Mouse (Mus musculus) cerebral cortex, adult 2 months (tissue): ENCODE data around the gene Farsa.

Experiments
- WGBS: fragments of 180-500 bp; shearing (Covaris S2); methylation state at CpG from one replicate; pipeline ENCODE4 v1.1.7; 2018; 5-methylcytosine and 5-hydroxymethylcytosine counted together

Gene Farsa

DNA sequence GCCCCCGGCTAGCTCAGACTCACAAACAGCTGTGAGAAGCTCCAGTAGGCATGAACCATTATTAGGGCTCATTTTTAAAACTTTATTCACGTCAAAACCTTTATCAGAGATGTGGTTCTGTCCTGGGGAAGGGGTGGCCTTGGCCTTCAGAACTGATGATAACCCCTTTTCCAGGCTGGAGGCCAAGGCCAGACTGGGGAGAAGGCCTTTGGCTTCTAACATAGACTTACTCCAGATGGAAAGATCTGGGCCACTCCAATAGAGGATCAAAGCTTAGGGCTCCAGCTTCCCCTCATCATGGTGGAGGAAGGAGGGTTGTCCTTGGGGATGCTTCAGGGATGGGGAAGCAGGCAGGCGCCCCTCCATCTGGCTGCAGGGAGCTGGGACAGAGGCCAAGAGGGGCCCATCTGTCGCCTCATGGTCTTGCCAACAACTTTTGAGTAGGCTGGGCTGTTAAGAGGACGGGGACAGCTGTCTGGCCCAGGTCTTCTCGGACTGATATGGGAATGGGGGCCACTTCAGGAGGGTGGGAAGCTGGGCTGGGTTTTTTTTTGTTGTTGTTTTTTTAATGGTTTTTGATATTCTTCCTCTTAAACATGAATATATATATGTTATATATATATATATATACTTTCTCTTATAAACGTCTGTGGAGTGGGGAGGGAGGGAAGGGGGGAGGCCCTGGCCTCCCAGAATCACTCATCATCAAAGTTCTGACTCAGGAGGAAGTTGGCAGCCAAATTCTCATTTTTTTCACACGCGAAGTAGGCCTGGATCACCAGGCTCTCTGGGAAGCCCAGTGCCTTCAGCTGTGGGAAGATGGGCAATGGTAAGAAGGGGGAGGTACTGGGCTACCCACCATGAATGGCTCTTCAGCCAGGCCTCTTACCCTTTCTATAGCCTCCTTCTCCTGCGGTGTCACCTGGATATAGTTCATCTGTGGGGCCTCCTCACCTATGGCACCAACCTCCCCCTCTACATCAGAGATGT is 21.6 kb upstream of the Farsa start:
- 32% methylated on average over 10 of the region's 10 CpGs for WGBS

DNA sequence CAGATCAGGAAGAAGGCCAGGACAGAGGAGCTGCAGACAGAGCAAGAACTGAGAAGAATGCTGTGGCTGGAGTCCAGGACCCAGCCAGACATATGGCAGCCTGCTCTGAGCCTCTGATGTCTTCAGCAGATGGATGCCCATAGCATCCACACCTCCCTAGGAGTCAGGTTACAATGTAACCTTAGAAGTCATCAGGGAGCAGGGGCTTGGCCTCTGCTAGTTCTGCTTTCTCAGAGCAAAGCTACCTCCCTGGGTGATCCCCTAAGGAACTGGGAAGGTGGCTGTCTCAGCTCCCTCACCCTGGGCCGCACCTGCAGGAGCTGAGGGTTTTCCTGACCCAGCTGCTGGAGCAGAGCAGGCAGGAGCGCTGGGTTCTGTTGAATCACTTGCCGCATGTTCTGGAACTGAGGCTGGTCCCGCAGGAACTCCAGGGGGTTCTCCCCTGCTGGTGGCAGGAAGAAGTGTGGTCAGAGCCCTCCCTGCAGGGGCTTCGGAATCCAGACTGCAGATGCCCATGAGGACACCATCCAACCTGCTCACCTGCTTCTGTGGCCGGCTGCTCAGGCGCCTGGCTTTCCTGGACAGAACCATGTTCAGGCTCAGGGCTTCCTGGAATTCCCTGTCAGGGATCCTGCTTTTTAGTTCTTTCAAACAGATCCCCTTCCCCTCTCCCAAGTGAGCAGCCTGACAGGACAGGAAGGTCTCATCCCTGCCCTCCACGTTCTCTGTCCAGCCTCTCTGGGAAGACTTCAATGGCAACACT is 19.5 kb upstream of the Farsa start:
- WGBS = 72% methylated on average over 8 of the region's 8 CpGs

DNA sequence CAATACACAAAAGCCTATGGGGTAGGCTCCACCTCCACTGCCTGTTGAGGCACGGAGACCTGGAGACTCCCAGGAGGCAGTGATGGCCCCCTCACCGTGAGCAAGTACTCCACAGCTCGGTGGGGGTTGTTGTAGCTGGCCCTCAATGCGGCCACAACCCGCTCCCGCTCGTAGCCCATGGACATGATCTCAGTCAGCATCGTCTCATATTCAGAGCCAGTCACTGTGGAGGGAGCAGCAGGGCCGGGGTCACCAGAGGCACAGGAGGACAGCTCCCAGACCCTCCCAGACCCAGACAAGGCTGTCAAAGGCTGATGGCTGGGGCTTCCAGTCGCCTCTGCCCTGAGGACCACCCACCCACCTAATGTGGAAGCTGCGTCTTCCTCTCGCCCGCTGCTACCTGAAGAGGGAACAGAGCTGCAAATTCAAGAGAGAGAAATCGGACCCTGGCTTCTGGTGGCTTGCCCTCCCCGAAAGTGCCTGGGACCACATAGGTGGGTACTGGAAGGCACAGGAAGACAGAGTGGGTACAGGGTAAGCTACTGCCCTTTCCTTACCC is 18.8 kb upstream of the Farsa start:
- 87% methylated on average over 15 of the region's 15 CpGs for WGBS

DNA sequence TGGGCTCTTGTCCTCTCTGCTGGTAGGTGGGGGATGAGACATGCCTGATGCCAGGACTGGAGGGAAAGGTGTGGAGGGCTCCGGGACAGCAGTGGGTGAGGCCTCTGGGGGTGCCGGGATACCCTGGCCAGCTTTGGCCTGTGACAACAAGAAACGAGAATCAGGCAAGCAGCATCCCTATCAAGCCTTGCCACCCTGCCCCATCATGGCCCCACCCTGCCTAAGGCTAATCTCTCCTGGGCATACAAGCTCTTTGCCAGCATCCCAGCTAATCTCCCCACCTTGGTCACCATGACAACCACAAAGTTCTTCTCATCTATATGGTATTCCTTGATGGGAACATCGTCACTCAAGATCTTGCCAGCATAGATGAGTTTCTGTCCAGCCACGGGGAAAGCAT is 18.3 kb upstream of the Farsa start:
- WGBS = 75% methylated on average over 5 of the region's 5 CpGs

DNA sequence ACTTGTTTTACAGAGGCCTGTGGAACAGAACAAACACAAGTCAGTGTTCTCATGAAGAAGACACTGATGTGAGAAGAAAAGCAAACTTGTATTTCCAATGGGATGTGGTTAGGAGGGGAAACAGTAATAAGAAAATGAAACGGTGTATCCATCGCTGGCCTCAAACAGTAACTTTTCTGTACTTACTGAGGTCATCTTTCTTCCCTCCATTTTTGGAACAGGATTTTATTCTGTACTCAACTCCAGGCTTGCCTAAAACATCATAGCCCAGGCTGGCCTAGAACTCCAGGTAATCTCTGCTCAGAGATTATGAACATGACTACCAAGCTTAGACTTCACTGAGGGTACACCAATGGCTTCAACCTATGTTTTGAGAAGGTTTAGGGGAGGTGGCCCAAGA is 17.4 kb upstream of the Farsa start:
- WGBS = 82% methylated on average over 2 of the region's 2 CpGs

DNA sequence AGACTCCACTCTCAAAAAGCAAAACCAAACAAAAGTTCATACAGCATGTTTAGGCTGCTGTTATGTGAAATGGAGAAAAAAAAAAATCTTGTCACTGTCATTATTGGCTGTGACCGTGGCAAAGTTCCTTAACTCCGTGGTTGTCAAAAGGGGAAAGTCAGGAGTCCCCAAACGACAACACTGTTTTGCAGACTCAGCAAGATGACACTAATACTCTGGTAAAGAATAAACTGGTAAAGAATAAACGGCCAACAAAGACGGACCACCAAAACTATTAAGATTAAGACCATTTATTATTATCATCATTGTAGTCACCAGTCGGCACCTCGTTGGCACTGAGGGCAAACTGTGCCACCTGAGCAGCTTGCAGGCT is 16.9 kb upstream of the Farsa start:
- WGBS = under 1% methylated on average over 7 of the region's 7 CpGs

DNA sequence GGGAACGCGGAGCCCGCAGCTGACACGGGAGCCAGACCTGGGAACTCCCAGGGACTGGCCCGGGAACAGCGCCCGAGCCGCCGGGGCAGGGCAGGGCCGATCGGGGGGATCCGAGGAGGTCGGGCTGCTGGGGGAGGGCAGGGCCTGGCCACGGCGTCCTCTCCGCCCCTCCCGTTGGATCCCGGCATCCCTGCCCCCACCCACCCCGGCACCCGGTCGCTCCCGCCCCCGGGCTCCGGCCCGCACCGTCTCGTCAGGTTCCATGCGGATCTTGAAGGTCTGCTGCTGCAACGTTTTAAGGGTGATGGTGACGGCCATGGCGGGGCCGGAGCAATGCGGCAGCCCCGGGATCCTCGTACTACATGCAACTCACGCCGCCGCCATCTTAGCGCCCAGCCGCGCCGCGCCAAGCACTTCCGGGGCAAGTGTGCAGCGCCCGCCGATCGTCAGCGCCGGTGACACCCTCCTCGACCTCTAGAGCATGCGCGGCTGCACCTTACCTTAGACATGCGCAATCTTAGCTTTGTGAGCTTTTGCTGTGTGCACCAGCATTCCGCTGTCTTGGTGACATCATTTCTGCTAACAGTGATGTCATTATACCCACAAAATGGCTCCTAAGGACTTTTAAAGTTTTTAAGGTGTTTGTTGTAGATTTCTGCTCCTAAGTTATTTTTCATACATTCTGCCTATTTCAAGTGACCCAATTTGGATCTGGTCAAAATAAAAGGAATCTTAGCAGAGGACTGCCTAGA is 16.4 kb upstream of the Farsa start, which contains the start of gene Rad23a:
Gene Rad23a (minus strand): TSS at position 418 of the 752 bp plus-strand sequence.
- under 1% methylated on average over 55 of the region's 55 CpGs for WGBS

DNA sequence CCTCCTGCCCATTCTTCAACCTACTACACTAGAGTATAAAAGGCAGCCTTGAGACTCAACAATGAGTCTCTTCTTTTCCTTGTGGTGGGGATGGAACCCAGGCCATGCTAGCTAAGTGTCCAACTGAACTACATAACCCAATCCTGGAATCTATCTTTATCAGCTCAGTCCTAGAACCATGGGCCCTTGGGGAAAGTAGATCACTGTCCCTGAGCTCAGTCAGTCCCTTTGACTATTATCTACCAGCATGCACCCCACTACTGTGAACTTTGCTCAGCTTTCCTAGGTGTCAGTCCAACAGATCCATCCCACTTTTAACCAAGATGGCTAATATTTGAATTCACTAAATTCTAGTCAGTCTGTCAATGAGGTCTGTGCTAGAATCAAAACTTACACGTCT is 15.3 kb upstream of the Farsa start:
- 60% methylated on average over 1 of the region's 1 CpGs for WGBS

DNA sequence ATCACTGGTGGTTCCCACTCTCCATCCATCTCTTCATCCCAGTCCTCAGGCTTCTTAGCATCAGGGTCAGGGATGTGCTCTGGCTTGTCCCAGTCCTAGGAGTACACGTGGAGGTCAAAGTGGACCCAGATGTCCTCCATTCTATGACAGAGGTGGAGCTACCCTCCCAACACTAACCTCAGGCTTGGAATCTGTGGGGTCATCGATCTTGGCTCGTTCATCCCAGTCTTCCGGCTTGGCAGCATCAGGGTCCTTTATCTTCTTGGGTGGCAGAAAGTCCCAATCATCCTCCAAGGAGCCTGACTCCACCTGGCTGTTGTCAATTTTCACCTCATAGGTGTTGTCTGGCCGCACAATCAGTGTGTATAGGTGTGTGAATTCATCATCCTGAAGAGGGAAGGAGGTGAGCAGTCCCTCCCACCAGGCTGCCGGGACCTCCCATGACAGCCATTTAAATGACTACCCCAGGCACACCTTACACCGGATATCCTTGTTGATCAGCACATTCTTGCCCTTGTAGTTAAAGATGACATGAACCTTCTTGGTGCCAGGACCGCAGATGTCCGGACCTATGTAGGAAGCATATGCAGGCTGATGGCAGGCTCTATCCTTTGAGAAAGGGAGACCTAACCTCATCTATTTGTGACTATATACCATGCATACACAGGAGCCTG is 12.3 kb upstream of the Farsa start:
- 66% methylated on average over 9 of the region's 9 CpGs for WGBS

DNA sequence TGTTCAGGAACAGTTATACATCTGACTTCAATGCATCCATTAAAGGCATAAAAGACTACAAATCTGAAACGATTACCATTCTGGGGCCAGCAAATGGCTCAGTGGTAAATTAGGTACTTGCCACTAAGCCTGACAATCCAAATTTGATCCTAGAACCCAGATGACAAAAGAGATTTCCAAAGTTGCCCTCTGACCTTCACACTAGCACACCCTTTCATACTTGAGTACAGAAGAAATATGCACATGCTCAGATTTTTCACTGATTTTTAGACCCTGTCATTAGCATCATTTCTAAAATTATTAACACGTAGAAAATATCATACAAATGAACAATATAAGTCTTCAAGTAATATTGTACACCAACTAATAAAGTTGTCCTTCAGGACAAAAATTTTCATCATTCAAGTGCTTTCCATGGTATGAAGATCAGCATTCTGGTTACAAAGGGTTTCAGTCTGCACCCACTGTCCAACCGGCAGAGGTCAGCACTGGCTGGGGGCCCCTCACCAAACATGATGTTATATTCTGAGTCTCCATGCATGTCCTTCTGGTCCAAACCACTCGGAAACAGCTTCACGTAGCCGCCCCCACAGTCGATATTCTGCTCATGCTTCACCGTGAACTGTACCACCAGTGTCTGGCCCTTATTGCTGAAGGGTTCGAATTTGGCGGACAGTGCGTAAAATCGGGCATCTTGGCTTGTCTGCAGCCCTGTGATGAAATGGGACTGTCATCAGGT is 11.3 kb upstream of the Farsa start:
- 5% methylated on average over 12 of the region's 12 CpGs for WGBS

DNA sequence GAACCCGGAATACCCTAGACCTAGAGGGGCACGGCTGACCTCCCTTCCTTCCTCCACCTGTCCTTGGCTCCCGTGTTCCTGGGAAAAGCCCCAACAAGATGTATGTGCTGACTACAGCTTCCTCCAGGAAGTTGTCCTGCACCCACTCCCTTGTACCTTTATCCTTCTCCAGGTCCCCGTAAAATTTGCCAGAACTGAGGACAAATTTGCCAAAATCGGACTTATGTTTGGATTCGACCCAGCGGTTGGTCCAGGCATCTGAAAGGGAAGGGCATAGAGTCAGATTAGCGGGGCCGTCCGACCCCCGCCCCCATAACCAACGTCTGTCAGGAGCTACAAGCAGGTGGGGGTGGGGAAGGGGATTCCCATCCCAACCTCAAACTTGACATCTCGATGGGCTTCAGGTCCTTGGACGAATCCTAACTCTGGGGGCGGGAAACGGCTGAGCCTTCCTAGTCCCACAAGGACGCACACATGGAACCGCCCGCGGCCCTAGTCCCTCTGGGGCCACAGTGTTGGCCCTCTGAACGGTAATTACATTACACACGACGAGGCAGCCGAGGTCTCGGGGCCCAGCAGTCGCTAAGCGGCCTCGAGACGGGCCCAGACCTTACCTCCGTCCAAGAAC is 10.6 kb upstream of the Farsa start:
- WGBS = under 1% methylated on average over 30 of the region's 30 CpGs

DNA sequence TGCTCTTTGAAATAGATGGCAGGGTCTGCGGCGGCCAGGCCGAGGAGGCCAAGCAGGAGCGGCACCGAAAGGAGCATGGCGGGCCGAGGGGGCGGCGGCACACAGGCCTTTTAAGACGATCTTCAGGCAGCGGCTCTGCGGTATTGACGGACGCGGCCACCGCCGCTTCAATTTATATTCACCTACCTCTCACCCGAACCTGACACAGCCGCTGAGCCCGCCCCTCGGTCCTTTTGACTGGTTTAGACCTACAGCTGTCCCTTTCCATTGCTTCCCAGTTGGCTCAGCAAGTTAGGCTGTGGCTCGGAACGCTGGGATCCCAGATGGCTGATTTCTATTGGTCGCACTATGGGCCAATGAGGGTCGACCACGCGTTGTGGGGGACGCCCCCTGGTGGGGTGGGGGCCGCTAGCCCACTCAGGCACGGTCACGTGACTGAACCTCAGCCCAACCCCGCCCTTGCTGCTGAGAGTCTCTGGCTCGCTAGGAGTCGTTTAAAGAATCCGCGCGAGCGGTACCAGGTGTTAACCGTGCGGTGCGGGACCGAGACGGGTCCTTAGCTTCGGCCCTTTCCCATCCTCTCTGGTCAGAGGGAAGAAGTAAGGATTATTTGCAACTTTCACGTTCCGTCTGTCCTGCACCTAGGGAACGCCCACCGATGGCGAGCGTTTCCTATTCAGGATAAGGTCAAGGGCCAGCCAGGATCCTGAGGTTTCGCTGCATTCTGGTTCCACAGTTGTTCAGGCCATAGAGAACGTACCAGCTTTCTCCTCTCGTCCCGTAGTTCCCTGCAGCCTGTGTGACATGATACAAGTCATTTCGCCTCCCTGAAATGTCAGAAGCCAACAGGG is 9.8 kb upstream of the Farsa start, which contains the start of gene Calr:
Gene Calr (minus strand): TSS at position 213 of the 851 bp plus-strand sequence.
- WGBS = under 1% methylated on average over 55 of the region's 55 CpGs

DNA sequence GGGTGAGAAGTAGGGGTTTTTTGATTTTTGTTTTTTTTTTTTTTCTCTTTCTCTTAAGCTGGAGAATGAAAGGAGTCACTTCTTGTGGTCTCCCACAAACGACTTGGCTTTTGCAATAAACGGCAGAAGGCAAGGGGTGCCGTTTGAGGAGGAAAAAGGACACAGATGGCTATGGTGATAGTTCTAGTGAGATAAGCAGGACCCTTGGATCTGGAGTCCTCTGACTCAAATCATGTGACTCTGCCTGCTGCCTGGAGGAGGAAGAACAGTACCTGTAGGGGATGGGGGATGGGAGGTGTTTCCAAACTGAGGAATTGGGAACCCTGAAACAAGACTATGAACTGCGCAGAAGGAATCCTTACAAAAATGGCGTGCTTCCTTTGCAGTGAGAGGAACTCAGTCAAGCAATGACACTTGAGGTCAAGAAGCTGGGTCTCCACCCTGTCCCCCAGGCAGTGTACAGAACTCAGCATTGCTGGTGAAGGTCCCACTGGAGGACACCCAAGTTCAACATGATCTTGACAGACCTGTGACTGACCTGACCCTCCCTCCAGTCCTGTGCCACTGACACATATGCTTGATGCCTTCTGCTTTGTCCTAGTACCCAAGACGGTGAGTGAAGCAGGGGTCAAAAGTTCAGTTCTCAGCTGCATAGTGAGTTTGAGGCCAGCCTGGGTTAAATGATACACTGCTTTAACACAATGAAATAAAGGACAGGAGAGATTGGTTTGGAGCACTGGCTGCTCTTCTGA is 8.9 kb upstream of the Farsa start:
- WGBS = 36% methylated on average over 6 of the region's 6 CpGs

DNA sequence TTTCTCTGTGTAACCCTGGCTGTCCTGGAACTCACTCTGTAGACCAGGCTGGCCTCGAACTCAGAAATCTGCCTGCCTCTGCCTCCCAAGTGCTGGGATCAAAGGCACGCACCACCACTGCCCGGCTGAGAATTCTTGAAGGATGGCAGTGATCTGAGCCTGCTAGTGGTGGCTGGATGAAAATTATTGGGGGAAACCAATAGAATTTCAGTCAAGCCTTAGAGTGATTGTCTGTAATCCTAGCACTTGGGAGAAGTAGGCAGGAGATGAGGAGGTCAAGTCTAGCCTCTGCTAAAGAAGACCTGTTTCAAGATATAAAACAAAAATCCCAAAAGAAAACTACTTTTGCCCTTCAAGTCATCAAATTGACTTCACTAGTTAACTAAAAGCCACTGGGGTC is 355 bp upstream of the Farsa start:
- 92% methylated on average over 3 of the region's 3 CpGs for WGBS

DNA sequence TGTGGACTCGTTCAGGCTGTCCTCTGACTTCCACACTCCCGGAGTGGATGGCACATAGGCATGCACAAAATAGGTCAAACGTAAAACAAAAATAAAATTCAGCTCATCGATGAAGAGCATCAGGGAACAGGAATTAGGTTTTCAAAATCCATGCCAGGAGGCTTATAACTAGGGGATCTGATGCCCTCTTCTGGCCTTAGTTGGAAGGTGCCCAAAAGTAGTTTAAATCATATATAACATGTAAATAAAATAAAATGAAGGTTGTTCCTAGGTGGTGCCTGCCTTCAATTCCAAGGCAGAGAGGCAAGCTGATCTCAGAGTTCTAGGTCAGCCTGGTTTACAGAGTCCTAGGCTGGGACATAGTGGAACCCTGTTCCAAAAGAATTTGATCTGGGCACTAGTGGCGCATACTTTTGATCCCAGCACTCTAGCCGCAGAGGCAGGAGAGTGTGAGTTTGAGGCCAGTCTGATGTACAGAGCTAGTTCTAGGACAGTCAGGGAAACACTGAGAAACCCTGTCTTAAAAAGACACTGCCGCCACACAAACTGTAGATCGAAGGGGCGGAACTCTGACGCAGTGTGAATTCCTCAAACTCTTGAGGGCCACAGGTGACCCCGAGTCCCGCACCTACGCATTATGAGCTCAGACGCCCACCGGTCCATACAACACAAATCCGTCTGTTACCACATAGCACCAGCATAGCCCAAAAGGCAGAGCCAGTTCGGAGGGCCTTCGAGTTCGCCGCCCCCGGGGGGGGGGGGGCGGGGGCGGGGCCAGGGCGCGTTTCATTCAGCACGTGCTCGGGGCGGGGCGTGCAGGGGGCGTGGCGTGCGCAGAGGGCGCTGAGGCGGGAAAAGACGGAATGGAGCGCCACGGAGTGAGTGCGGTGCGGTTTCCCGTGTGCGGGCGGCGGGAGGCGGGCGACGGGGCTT is 14.9 kb downstream of the Farsa start, which contains the start of gene Syce2:
Gene Syce2 (plus strand): TSS at position 736 of the 933 bp plus-strand sequence.
- WGBS = 10% methylated on average over 46 of the region's 46 CpGs

DNA sequence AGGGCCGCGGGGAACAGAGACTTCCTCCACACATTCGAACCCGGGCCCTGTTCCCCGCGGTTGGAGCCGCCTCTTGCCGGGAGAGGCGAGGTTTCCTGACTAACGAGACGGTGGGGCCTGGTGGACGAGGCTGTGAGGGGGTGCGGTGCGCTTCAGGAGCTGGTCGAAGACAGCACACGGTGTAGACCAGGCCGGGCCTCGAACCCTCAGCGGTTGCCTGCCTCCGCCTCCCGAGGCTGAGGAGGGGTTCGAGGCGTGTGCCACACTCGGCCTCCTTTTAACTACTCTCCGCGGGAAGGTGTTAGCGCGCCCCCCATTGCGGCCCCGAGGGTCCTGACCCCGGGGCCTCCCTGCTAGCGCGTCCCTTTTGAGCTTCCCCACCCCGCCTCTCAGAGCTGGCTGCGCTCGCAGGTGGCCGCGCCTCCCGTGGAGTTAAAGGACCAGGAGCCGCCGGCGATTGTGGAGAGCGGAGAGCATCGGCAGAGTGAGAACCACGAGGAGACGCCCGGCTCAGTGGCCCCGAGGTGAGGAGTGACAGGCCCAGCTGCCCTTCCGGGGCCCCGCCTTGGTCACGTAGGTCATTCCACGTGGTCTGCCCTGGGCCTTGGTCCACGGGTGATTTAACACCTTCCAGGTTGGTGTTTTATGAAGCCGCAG is 15.6 kb downstream of the Farsa start:
- 5% methylated on average over 54 of the region's 54 CpGs for WGBS
